Mouse (Mus musculus) ES-E14 (cell line): ENCODE measurements at regions not wholly inside any gene's neighbourhood (a gene's known extent, or its start where the extent isn't known, plus 50 kb on each side); places are given as distances from the start of the nearest gene placed in this dataset.

Experiments
- CHD2 ChIP-seq: IDR thresholded peaks from 2 replicates; pipeline ENCODE4 v1.6.1; 2014; ENCODE audit warnings: mild to moderate bottlenecking, low read depth, low read length, inconsistent platforms
- MAFK ChIP-seq: IDR thresholded peaks from 2 replicates; pipeline ENCODE4 v1.6.1; 2014; ENCODE audit warnings: mild to moderate bottlenecking, low read depth, low read length, inconsistent platforms; ENCODE audit not compliant: insufficient read depth
- ZC3H11A ChIP-seq: IDR thresholded peaks from 2 replicates; pipeline ENCODE4 v1.6.1; 2012; ENCODE audit warnings: low read depth, mild to moderate bottlenecking, inconsistent platforms, low read length, borderline replicate concordance

GRCm38 (mm10) chr1:14464788-14465482 is 1628.2 kb downstream of the 4930444P10Rik start:
- TF ChIP-seq CHD2 (no peak), ZC3H11A (no peak), MAFK (no peak)
